Mouse (Mus musculus): ENCODE results near the gene Stx18.

DNA sequence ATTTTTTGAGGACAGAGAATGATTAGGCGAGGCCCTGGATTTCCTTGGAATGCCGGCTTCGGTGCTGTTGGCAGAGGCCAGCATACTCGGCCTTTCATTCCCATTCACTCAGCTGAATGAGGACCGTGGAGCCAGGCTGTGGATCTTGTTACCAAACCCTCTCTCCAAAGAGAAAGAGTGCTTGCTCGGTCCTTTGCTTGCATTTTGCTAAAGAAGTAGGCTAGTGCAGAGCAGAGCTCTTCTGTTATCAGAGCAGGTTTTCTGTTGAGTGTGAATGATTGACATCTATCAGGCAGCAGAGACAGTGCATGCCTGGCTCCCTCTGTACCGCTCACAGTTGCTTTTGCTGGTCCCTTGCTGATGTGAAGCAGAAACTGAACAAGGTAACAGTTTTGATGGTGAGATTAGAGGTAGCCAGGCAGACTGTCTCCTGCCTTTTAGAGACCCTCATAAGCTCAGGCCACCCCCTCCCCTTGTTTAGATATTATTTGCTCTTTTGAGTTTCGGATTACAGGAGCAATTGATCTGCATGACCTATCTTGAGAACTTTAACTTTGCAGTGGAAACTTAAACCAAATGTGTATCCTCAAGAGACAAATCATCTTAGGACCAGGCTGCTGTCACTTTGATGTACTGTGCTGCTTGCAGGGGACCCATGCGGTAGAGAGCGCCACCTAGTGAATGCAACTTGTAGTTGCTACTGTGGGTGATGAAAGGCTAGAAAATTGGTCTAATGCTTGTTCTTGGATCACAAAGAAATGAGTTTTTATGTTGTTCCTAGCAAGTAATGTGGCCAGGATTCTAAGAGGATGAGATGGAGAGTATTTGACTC is 47.2 kb downstream of the Stx18 start:
- peak; percentile 86 for TF ChIP-seq CTCF (IDR thresholded peaks at IDR 0.05; ENCODE audit: low read depth, low read length)
- TF ChIP-seq POLR2A (IDR thresholded peaks at IDR 0.05; ENCODE audit: extremely low read depth, insufficient read depth, low read length) = no peak
